Mouse (Mus musculus) myocyte (in vitro differentiated cells): ENCODE data around the gene Trim41.

Experiments used
- E2F4 ChIP-seq: IDR thresholded peaks from one replicate; pipeline ENCODE4 v1.6.1; 2011; ENCODE audit warnings: mild to moderate bottlenecking, control low read depth, moderate library complexity; ENCODE audit not compliant: insufficient read depth
- MAX ChIP-seq: IDR thresholded peaks from one replicate; pipeline ENCODE4 v1.6.1; 2011; ENCODE audit warnings: low read depth, mild to moderate bottlenecking, control low read depth
- MYOD1 ChIP-seq, 3 experiments: IDR thresholded peaks; one replicate each; pipeline ENCODE4 v1.6.1; 2011; ENCODE audit warnings: control low read depth in 2 of 3, low read depth in 2 of 3, mild to moderate bottlenecking in 2 of 3, moderate library complexity in 1 of 3; ENCODE audit not compliant: insufficient read length in 2 of 3, control insufficient read depth in 1 of 3
- POLR2A ChIP-seq: IDR thresholded peaks from one replicate; pipeline ENCODE4 v1.6.1; 2011; ENCODE audit warnings: low read depth, mild to moderate bottlenecking, control low read depth, moderate library complexity; ENCODE audit not compliant: insufficient read length
- TCF12 ChIP-seq: IDR thresholded peaks from one replicate; pipeline ENCODE4 v1.6.1; 2011; ENCODE audit warnings: mild to moderate bottlenecking, control low read depth; ENCODE audit not compliant: poor library complexity, insufficient read depth, severe bottlenecking

DNA sequence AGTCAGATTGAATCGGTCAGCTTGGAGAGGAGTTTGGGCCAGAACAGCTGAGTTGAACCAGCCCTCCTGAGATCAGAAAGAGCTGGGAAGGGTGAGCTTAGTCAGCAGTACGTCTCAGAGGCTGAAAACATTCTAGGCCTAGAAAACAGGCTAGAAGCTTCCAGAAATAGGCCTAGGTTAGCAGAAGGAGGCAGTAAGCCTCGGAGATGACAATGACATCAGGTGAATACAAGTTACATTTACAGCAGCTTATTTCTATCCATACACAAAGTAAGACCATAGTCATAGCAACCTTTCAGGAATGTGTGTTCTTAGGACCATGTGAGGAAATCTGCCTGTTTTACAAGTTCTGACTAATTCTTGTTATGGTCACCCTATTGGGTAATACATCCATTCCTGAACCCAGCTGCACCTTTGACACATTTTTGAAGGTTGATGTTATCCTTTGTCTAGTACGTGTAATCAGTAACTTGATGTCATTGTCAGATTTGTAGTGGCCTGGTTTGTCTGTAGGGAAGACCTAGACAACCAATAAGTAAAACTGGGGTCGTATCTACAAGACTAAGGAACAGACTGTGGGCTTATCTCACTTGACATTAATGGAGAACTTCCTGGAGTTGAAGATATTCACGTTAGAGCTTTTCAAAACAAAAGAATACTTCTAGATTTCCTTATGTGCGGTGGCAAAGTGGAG, 2.6 kb upstream of the Trim41 start:
- TF ChIP-seq MAX (no peak), POLR2A (no peak), TCF12 (no peak), MYOD1 (IDR thresholded peaks at IDR 0.05; ENCODE audit: control insufficient read depth in 1 of 3, insufficient read length in 2 of 3, low read depth in 2 of 3) (no peak), E2F4 (no peak)
